Mouse (Mus musculus): ENCODE measurements around the gene Uvrag. TPM values are rescaled to one million over a fixed set of nuclear protein-coding genes. Genes with fewer than 3 reads are reported as not detected.
A peak's percentile ranks its signal among the peaks of the same experiment; 100 is the strongest.

Gene Uvrag
- polyA plus RNA-seq, 1 experiment from 2014 or later, result 15.7 TPM

DNA sequence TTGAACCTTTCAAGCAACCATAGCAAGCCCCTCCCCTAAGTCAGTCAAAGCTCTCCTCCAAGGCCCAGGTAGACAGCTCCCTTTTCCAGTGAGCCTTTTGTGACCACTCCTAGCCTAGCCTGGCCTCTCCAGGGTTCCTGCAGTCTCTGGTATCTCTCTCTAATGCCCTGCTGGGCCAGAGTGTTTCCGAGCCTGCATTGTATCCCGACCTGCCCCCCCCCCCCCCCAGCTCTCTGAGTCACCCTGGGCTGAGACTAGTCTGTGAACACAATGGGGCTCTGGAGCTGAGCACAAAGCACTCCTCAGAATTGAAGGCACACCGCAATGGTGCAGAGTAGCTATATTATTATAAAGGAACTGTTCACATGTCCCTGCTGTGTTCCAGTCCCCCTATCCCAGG lies 284.8 kb downstream of the Uvrag start:
- Histone ChIP-seq H3K27me3 (peaks cover 17% of the 10 kb centered on the region; the same call in 1 of the 2 replicates), H3K36me3 (peaks cover 26% of the 10 kb centered on the region), H3K4me2 (replicated peaks) (no peak overlapping the region), H3K27ac (no peak overlapping the region), H3K9ac (no peak overlapping the region), H3K9me3 (no peaks in the 10 kb centered on the region), H3K4me3 (no peak overlapping the region), H3K4me1 (peaks cover 51% of the 10 kb centered on the region)
- ATAC-seq (ENCODE audit: low FRiP score, low read depth), result no peak
- 49% methylated on average over 3 of the region's 3 CpGs for WGBS

DNA sequence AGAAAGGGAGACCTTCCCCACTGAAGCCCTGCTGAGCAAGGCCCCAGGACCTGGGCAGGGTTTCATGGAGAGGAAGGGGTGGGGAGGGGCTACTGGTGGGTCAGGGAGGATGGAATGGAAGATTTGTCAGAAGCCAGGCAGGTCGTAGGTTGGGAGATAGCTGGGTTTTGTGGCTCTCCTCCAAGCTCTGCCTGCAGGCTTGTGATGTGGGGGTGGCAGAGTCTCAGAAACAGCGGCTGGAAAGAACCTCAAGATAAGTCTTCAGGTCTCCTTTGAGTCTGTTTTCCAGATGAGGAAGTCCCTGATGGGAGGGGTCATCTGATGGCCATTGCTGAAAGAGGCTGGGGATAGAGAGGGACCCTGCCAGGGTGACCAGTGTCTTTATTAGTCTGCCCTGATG lies 285.6 kb downstream of the Uvrag start:
- ATAC-seq (ENCODE audit: low FRiP score, low read depth), result no peak
- 68% methylated on average over 2 of the region's 2 CpGs for WGBS
- Histone ChIP-seq H3K27ac (no peak overlapping the region), H3K4me1 (peaks cover 56% of the 10 kb centered on the region), H3K9ac (no peak overlapping the region), H3K9me3 (no peaks in the 10 kb centered on the region), H3K4me2 (replicated peaks) (no peak overlapping the region), H3K36me3 (peaks cover 32% of the 10 kb centered on the region), H3K27me3 (peaks cover 13% of the 10 kb centered on the region; the same call in 1 of the 2 replicates), H3K4me3 (no peak overlapping the region)

GRCm38 (mm10) chr7:98853806-98854205 lies 287.1 kb downstream of the Uvrag start:
- H3K4me1 ChIP-seq, result peaks cover 67% of the 10 kb centered on the region
- peaks cover 17% of the 10 kb centered on the region for H3K27me3 ChIP-seq
- WGBS, result 79% methylated on average over 6 of the region's 6 CpGs
- H3K4me3 ChIP-seq, result no peak overlapping the region
- H3K36me3 ChIP-seq, result peaks cover 48% of the 10 kb centered on the region
- H3K4me2 ChIP-seq (replicated peaks), result no peak overlapping the region
- ATAC-seq (ENCODE audit: low FRiP score, low read depth), result no peak
- H3K27ac ChIP-seq, result no peak overlapping the region
- H3K9ac ChIP-seq, result no peak overlapping the region
- H3K9me3 ChIP-seq, result no peaks in the 10 kb centered on the region

DNA sequence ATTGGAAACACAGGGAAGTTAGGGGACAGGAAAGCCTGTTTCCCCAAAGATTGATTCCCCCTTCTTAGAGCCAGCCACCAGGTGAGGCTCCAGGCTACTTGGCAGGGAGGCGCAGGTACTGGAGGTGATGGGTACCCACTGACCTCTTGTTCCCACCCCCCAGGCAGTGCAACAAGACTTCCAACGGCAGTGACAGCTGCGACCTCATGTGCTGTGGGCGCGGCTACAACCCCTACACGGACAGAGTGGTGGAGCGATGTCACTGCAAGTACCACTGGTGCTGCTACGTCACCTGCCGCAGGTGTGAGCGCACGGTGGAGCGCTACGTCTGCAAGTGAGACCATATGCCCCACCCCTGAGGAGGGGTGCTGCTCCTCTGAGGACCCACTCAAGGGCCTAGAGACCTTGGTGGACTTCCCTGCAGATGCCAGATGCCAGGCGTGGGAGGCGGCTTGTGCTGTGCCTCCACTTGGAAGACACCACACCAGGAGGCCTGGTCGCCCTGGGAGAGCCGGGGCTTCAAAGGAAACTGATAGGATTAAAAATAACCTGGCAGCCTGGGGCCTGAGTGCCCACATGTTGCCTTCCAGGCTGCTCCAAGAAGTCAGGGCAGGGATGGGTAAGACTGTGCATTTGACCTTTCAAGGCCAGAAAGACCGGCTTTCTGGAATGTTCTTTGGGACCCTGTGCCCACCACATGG lies 287.8 kb downstream of the Uvrag start:
- Histone ChIP-seq H3K9ac (no peak overlapping the region), H3K4me2 (replicated peaks) (no peak overlapping the region), H3K9me3 (no peaks in the 10 kb centered on the region), H3K27ac (no peak overlapping the region), H3K27me3 (peaks cover 22% of the 10 kb centered on the region), H3K4me3 (no peak overlapping the region), H3K4me1 (peaks cover 67% of the 10 kb centered on the region), H3K36me3 (peaks cover 53% of the 10 kb centered on the region)
- WGBS, result 80% methylated on average over 18 of the region's 18 CpGs
- ATAC-seq (ENCODE audit: low FRiP score, low read depth), result no peak

DNA sequence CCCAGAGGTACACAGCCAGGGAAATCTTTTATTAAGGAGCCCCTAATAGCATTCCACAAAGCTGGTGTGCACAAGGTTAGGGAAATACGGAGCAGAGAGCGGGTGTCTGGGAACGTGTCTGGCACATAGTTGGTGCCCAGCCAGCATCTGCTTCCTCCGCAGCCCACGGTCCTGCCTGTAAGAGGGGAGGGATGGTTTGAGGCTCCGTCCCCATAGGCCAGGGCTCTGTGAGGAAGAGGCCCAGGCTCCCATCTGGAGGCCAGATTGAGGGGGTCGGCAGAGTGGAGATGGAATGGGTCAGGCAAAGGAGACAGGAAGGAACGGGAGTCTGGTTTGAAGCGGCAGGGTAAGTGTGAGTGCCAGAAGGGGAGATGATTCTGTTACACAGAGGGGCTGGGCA lies 289.7 kb downstream of the Uvrag start:
- 12% methylated on average over 9 of the region's 9 CpGs for WGBS
- no peak overlapping the region for H3K4me3 ChIP-seq
- H3K9ac ChIP-seq, result no peak overlapping the region
- H3K27me3 ChIP-seq, result peaks cover 36% of the 10 kb centered on the region
- peak overlapping the region; percentile 30 for H3K4me2 ChIP-seq (replicated peaks)
- H3K9me3 ChIP-seq, result no peaks in the 10 kb centered on the region
- ATAC-seq (ENCODE audit: low FRiP score, low read depth), result peak; percentile 86
- peak overlapping the region; percentile 77; the same call in 1 of the 2 replicates for H3K27ac ChIP-seq
- H3K36me3 ChIP-seq, result peaks cover 68% of the 10 kb centered on the region
- H3K4me1 ChIP-seq, result peaks cover 53% of the 10 kb centered on the region

DNA sequence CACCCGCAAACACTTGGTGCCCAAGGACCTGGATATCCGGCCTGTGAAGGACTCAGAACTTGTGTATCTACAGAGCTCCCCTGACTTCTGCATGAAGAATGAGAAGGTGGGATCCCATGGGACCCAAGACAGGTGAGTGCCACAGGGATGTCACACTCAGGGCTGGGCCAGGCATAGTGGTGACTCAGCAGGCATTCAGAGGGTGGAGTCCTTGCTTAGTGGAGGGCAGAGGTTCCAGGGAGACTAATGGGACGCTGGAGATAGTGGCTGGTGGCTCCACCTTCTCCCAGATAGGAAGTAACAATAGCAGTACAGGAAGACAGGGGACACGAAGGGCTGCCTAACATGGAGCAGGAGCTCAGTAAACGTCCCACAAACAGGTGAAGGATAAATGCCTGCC lies 290.6 kb downstream of the Uvrag start:
- no peak for ATAC-seq (ENCODE audit: low FRiP score, low read depth)
- H3K36me3 ChIP-seq, result peaks cover 68% of the 10 kb centered on the region
- H3K27ac ChIP-seq, result peak overlapping the region; percentile 77
- no peak overlapping the region for H3K9ac ChIP-seq
- no peak overlapping the region for H3K4me2 ChIP-seq (replicated peaks)
- peaks cover 54% of the 10 kb centered on the region for H3K4me1 ChIP-seq
- WGBS, result 87% methylated on average over 5 of the region's 5 CpGs
- H3K4me3 ChIP-seq, result no peak overlapping the region
- H3K9me3 ChIP-seq, result no peaks in the 10 kb centered on the region
- H3K27me3 ChIP-seq, result peaks cover 39% of the 10 kb centered on the region

GRCm38 (mm10) chr7:98848899-98849640 lies 291.9 kb downstream of the Uvrag start:
- H3K4me2 ChIP-seq (replicated peaks), result no peak overlapping the region
- H3K27me3 ChIP-seq, result peaks cover 45% of the 10 kb centered on the region
- no peak overlapping the region for H3K27ac ChIP-seq
- no peaks in the 10 kb centered on the region for H3K9me3 ChIP-seq
- peaks cover 61% of the 10 kb centered on the region for H3K36me3 ChIP-seq
- H3K4me1 ChIP-seq, result peaks cover 60% of the 10 kb centered on the region
- no peak overlapping the region for H3K9ac ChIP-seq
- 86% methylated on average over 8 of the region's 8 CpGs for WGBS
- no peak for ATAC-seq (ENCODE audit: low FRiP score, low read depth)
- no peak overlapping the region for H3K4me3 ChIP-seq

- H3K4me1 ChIP-seq, result peaks cover 75% of the 10 kb centered on the region
- H3K27ac ChIP-seq, result no peak overlapping the region
- no peak for ATAC-seq (ENCODE audit: low FRiP score, low read depth)
- no peak overlapping the region for H3K4me3 ChIP-seq
- 8% methylated on average over 7 of the region's 7 CpGs for WGBS
- H3K4me2 ChIP-seq (replicated peaks), result peak overlapping the region; percentile 21; the same call in 1 of the 2 replicates
- no peak overlapping the region for H3K9ac ChIP-seq
- peaks cover 22% of the 10 kb centered on the region for H3K36me3 ChIP-seq
- peaks cover 77% of the 10 kb centered on the region for H3K27me3 ChIP-seq
- H3K9me3 ChIP-seq, result no peaks in the 10 kb centered on the region
Measured at GRCm38 (mm10) chr7:98843649-98844048, 297.3 kb downstream of the Uvrag start.

DNA sequence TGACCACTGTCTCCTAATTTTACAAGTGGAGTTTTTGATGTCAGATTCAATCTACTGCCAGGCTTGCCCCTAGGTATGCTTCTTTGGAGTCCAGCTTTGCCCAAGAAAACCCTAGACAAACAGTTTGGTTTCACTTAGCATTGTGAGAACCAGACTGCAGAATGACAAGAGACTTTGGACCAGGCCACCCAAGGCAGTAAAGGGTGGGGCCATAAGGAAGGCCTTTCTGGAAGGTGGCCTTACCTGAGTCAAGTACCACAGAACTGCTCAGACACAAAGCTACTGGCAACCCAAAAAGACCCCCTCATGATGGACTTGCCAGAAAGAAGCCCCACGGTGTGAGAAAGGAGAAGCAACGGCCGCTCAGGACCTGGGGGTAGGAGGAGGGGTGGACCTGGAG lies 297.9 kb downstream of the Uvrag start:
- no peak for ATAC-seq (ENCODE audit: low FRiP score, low read depth)

GRCm38 (mm10) chr7:98841802-98842201 lies 299.1 kb downstream of the Uvrag start:
- Histone ChIP-seq H3K4me2 (replicated peaks) (peak overlapping the region; percentile 90), H3K4me1 (peaks cover 91% of the 10 kb centered on the region), H3K27me3 (peaks cover 78% of the 10 kb centered on the region)

More for the DNA sequence above, 297.9 kb downstream of the Uvrag start:
- H3K4me2 ChIP-seq (replicated peaks), result no peak overlapping the region
- no peak overlapping the region for H3K27ac ChIP-seq
- 76% methylated on average over 3 of the region's 3 CpGs for WGBS
- no peak overlapping the region for H3K4me3 ChIP-seq
- no peak overlapping the region for H3K9ac ChIP-seq
- no peaks in the 10 kb centered on the region for H3K9me3 ChIP-seq
- peaks cover 18% of the 10 kb centered on the region for H3K36me3 ChIP-seq
- peaks cover 79% of the 10 kb centered on the region for H3K4me1 ChIP-seq
- peaks cover 78% of the 10 kb centered on the region for H3K27me3 ChIP-seq

GRCm38 (mm10) chr7:98840771-98841170 lies 300.2 kb downstream of the Uvrag start:
- Histone ChIP-seq H3K9ac (peak overlapping the region; percentile 43; the same call in 1 of the 2 replicates), H3K4me2 (replicated peaks) (peak overlapping the region; percentile 90), H3K4me1 (peaks cover 94% of the 10 kb centered on the region), H3K4me3 (peak overlapping the region; percentile 65), H3K27me3 (peaks cover 80% of the 10 kb centered on the region), H3K36me3 (peaks cover 3% of the 10 kb centered on the region; the same call in 1 of the 2 replicates), H3K9me3 (no peaks in the 10 kb centered on the region), H3K27ac (no peak overlapping the region)
- no peak for ATAC-seq (ENCODE audit: low FRiP score, low read depth)
- WGBS, result 31% methylated on average over 3 of the region's 3 CpGs

More at GRCm38 (mm10) chr7:98841802-98842201, 299.1 kb downstream of the Uvrag start:
- peaks cover 8% of the 10 kb centered on the region; the same call in 1 of the 2 replicates for H3K36me3 ChIP-seq
- H3K4me3 ChIP-seq, result no peak overlapping the region
- H3K9me3 ChIP-seq, result no peaks in the 10 kb centered on the region
- H3K9ac ChIP-seq, result no peak overlapping the region
- no peak overlapping the region for H3K27ac ChIP-seq
- 38% methylated on average over 3 of the region's 3 CpGs for WGBS
- ATAC-seq (ENCODE audit: low FRiP score, low read depth), result no peak

DNA sequence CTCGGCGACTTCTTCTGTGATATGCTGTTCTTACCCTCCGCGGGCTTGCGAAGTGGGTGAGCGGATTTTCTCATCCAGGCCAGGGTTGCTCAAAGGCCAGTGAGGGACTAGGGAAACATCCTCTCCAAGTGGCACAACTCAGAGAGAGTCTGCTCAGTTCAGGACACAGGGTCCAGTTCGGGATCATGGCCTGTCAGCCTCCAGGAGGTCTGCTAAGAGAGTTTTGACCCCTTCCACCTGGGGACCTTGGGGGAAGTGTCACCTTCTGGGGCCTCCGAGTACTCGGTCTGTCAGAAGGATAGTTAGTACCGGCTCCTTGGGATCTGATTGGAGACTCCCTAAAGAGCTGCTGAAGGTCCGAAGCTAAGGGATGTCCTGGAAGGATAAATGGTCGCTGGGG lies 301.6 kb downstream of the Uvrag start:
- H3K27ac ChIP-seq, result peak overlapping the region; percentile 75; the same call in 1 of the 2 replicates
- H3K4me2 ChIP-seq (replicated peaks), result peak overlapping the region; percentile 90
- no peaks in the 10 kb centered on the region for H3K9me3 ChIP-seq
- H3K27me3 ChIP-seq, result peaks cover 85% of the 10 kb centered on the region
- H3K4me3 ChIP-seq, result peak overlapping the region; percentile 65
- H3K4me1 ChIP-seq, result peaks cover 93% of the 10 kb centered on the region
- peaks cover 3% of the 10 kb centered on the region; the same call in 1 of the 2 replicates for H3K36me3 ChIP-seq
- no peak for ATAC-seq (ENCODE audit: low FRiP score, low read depth)
- peak overlapping the region; percentile 81 for H3K9ac ChIP-seq
- 3% methylated on average over 12 of the region's 12 CpGs for WGBS
